Mouse (Mus musculus) left cerebral cortex, postnatal 25 days (tissue): ENCODE data around the gene Ganab. TPM values are rescaled to one million over a fixed set of nuclear protein-coding genes. Genes with fewer than 3 reads are reported as not detected.

Experiments used
- DNase-seq, 2 experiments: peaks; one replicate each; pipeline ENCODE4 v3.0.0; 2022; ENCODE audit warnings: low spot score in 2 of 2, mixed read lengths in 1 of 2
- intact Hi-C: fragments of 180-260 bp; cut with DNase I; formaldehyde crosslinking; loops from one replicate; pipeline ENCODE4 v1.15.1; 2025
- microRNA-seq, 2 experiments: library from miRNA; unstranded; fragments of <30 nt; microRNA quantifications; one replicate each; pipeline ENCODE4 v1.2.0; 2022
- total RNA-seq, 2 experiments: library from RNA; stranded (reverse); gene quantifications; 2 replicates each; pipeline ENCODE4 v1.2.3; 2021

Gene Ganab
- total RNA-seq, 2 experiments from 2014 or later, result 98.5 to 102 TPM

GRCm38 (mm10) chr19:8953135-8954039 is 55.5 kb downstream of the Ganab start, which contains the start of gene Tut1:
Gene Tut1, plus strand, starts transcription at chr19:8953847.
- intact Hi-C loops, result loop anchor here (5.0 kb wide), 1 partner anchor 56 kb away; the partner anchor contains the start of gene Ganab

GRCm38 (mm10) chr19:8954171-8954570 is 56.3 kb downstream of the Ganab start:
- intact Hi-C loops, result loop anchor here (5.0 kb wide), 1 partner anchor 57 kb away; the partner anchor contains the start of gene Ganab

More at GRCm38 (mm10) chr19:8953135-8954039, 55.5 kb downstream of the Ganab start, which contains the start of gene Tut1:
- DNase-seq, result peak; percentile 94 to 99

GRCm38 (mm10) chr19:8962256-8962655 is 64.4 kb downstream of the Ganab start:
- no peak for DNase-seq
- intact Hi-C loops, result no loop called here

More at GRCm38 (mm10) chr19:8954171-8954570, 56.3 kb downstream of the Ganab start:
- no peak for DNase-seq

- no peak for DNase-seq
- intact Hi-C loops, result loop anchor here (5.0 kb wide), 1 partner anchor 128 kb away; the partner anchor contains the start of genes Bscl2 and Gng3
Observed at GRCm38 (mm10) chr19:8965075-8965474, 67.2 kb downstream of the Ganab start.

GRCm38 (mm10) chr19:8965771-8966170 is 67.9 kb downstream of the Ganab start:
- intact Hi-C loops, result loop anchor here (5.0 kb wide), 1 partner anchor 128 kb away; the partner anchor contains the start of genes Bscl2 and Gng3

GRCm38 (mm10) chr19:8966198-8966589 is 68.3 kb downstream of the Ganab start:
- no peak for DNase-seq
- intact Hi-C loops, result loop anchor here (5.0 kb wide), 1 partner anchor 129 kb away; the partner anchor contains the start of genes Bscl2 and Gng3

More at GRCm38 (mm10) chr19:8965771-8966170, 67.9 kb downstream of the Ganab start:
- DNase-seq, result no peak

Small RNAs within 50 kb of the gene (microRNA-seq; reads per million reads assigned to microRNA genes)
- gene Mir5136, result 0 reads per million in 2 experiments

Other genes starting within 250 kb of the Ganab start
- 100 to 1,000 TPM; 160 to 162 TPM for gene Chrm1, start 234.3 kb upstream of the Ganab start, total RNA-seq
- gene Slc3a2, start 174.7 kb upstream of the Ganab start, total RNA-seq, result 100 to 1,000 TPM; 148 to 161 TPM
- 10 to 100 TPM; 46.0 to 58.5 TPM for gene Wdr74, start 162.2 kb upstream of the Ganab start, total RNA-seq
- gene 1700092M07Rik, start 157.4 kb upstream of the Ganab start, total RNA-seq, result 1 to 10 TPM; 1.1 to 1.5 TPM
- 10 to 100 TPM; 61.5 to 70.1 TPM for gene Stx5a, start 156.7 kb upstream of the Ganab start, total RNA-seq
- 10 to 100 TPM; 87.4 to 92.0 TPM for gene Nxf1, start 141.0 kb upstream of the Ganab start, total RNA-seq
- 10 to 100 TPM; 73.0 to 75.0 TPM for gene Tmem223, start 127.1 kb upstream of the Ganab start, total RNA-seq
- 10 to 100 TPM; 10.6 to 10.9 TPM for gene Tmem179b, start 123.6 kb upstream of the Ganab start, total RNA-seq
- gene Taf6l, start 111.7 kb upstream of the Ganab start, total RNA-seq, result 10 to 100 TPM; 12.0 to 12.4 TPM
- 100 to 1,000 TPM; 107 to 113 TPM for gene Polr2g, start 99.5 kb upstream of the Ganab start, total RNA-seq
- gene Zbtb3, start 95.5 kb upstream of the Ganab start, total RNA-seq, result 1 to 10 TPM; 5.9 to 7.1 TPM
- 10 to 100 TPM; 35.1 to 35.5 TPM for gene Ttc9c, start 78.7 kb upstream of the Ganab start, total RNA-seq
- gene Hnrnpul2, start 78.1 kb upstream of the Ganab start, total RNA-seq, result 100 to 1,000 TPM; 110 to 112 TPM
- not detected for gene AC129217.1, start 68.3 kb upstream of the Ganab start, total RNA-seq
- gene Bscl2, start 60.6 kb upstream of the Ganab start, total RNA-seq, result 100 to 1,000 TPM; 111 to 112 TPM
- gene Gng3, start 58.9 kb upstream of the Ganab start, total RNA-seq, result 100 to 1,000 TPM; 201 to 223 TPM
- gene Lrrn4cl, start 47.3 kb upstream of the Ganab start, total RNA-seq, result under 1 TPM; 0.92 to 0.96 TPM
- gene Ubxn1, start 26.6 kb upstream of the Ganab start, total RNA-seq, result 10 to 100 TPM; 91.0 to 94.1 TPM
- 10 to 100 TPM; 32.3 to 35.6 TPM for gene Uqcc3, start 17.1 kb upstream of the Ganab start, total RNA-seq
- 1 to 10 TPM; 5.4 to 7.2 TPM for gene Lbhd1, start 14.3 kb upstream of the Ganab start, total RNA-seq
- gene Gm49403, start 14.1 kb upstream of the Ganab start, total RNA-seq, result not detected
- gene 1810009A15Rik, start 9.2 kb upstream of the Ganab start, total RNA-seq, result 10 to 100 TPM; 21.4 to 23.9 TPM
- gene Gm49416, start 9.1 kb upstream of the Ganab start, total RNA-seq, result 1 to 10 TPM; 2.4 to 3.3 TPM
- gene Ints5, start 5.1 kb upstream of the Ganab start, total RNA-seq, result 10 to 100 TPM; 22.6 to 24.3 TPM
- gene B3gat3, start 22.3 kb downstream of the Ganab start, total RNA-seq, result 100 to 1,000 TPM; 151 to 163 TPM
- gene Rom1, start 31.3 kb downstream of the Ganab start, total RNA-seq, result 1 to 10 TPM; 5.7 TPM
- gene Eml3, start 31.5 kb downstream of the Ganab start, total RNA-seq, result 1 to 10 TPM; 8.2 to 8.4 TPM
- gene Mta2, start 43.8 kb downstream of the Ganab start, total RNA-seq, result 10 to 100 TPM; 46.0 to 46.9 TPM
- 10 to 100 TPM; 18.7 to 20.1 TPM for gene Tut1, start 55.8 kb downstream of the Ganab start, total RNA-seq
- gene Eef1g, start 69.0 kb downstream of the Ganab start, total RNA-seq, result 100 to 1,000 TPM; 203 to 212 TPM
- gene Ahnak, start 91.2 kb downstream of the Ganab start, total RNA-seq, result 10 to 100 TPM; 20.2 to 21.0 TPM
- not detected for gene Scgb1a1, start 189.9 kb downstream of the Ganab start, total RNA-seq
- 100 to 1,000 TPM; 124 to 126 TPM for gene Asrgl1, start 237.6 kb downstream of the Ganab start, total RNA-seq